Mouse (Mus musculus): ENCODE results near the gene Opn4.

Opn4 gene

DNA sequence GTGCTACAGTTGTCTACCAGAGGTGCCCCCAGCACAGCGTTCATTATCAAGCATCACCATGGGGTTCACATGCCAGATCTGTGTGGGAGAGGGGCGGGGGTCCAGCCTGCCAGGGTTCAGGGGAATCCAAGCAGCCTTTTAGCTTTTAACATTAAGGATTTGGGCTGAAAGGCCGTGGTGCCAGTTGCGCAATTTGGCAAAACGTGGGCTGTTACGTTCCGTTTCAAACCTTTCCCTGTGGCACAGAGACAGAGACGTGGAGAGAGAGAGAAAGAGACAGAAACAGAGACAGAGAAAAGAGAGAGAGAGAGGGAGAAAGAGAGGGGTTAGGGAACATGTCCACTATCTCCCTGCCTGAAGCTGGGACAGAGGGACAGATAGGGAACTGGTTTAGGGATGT is 38.3 kb downstream of the Opn4 start:
- DNase-seq, result no peak

DNA sequence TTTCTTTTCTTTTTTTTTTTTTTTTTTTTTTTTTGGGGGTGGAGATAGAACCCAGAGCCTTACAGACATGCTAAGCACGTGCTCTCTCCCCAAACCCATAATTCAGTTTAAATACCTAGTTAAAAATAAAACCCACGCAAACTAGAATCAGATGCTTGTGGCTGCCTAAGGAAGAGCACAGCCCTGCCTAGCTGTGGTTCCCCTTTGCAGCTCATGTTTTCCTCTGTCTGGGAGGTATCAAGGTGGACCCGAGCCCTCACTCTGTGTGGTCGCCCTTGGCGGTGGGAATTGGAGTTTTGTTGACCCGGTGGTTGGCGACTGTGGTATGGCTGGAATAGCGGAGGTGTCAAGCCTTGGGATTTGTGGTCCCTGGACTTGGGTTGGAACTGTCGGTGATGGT is 41.0 kb downstream of the Opn4 start:
- no peak for DNase-seq

DNA sequence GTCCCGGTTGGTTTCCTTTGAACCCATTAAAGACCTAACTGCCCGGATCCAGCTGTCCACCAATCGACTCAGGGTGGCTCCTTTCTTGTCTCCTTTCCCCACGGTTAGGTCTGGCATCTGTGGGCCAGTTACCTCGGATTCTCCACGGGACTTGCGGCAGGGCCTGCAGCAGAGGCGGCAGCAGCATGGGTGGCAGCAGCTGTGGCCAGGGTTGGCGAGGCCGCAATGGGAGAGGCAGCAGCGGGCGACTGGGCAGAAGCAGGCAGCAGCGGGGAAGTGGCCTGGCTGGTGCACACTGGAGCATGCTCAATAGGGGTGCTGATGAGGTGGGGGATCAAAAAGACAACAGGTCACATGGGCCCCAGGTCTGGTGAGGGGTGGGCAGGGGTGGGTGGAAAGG is 44.7 kb downstream of the Opn4 start:
- no peak for DNase-seq

DNA sequence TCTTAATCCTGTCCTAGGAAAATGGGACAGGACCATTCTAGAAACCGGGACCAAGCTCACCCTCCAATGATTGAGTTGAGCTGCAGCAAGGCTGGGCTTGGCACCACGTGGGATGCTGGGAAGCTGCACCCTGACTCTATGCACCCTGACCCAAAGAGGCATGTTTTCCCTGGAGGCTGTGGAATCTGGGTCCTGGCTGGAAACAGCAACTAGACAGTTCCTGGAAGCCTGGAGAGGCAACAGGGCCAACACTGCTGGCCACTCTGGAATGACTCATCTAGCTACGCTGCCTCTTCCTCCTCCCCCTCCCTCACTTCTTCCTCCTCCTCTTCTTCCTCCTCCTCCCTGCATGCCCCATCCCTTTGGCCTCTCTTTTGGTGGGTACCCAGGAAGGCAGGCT is 45.9 kb downstream of the Opn4 start:
- DNase-seq, result no peak

DNA sequence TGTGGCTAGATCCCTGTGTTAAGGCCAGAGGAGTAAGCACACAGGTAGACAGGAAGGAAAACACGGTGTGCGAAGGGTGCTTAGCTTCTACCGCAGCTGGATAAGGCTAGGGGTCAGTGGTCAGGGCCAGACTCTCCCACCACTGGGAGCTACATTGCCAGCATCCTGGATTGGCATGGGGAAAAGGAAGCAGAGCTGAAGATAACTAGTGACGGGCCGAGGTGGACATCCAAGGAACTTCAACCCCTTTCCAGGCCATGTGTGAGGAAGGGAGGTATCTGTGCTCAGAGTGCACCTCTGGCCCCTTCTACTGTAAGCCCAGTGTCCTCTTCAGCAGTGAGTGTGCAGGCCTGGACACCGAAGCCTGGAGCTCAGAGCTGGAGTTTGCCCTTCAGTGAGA is 46.5 kb downstream of the Opn4 start:
- DNase-seq, result no peak

DNA sequence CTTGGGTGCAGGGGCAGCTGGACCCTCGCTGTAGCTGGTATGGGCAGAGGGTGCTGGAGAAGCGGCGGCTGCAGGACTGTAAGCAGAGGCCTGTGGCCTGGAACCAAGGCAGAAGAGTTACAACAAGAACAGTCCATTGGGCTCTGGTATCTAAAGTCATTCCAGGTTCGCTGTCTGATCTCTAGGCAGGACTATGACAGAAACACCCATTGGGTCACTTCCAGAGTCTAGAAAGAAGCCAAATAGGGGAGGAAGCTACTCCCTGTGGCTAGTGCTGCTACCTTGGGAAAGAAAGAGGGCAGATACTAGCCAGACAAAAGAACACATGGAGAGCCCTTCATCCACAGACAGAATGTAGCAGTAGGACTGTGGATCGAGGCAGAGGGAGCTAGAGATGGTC is 47.7 kb downstream of the Opn4 start:
- DNase-seq, result no peak

DNA sequence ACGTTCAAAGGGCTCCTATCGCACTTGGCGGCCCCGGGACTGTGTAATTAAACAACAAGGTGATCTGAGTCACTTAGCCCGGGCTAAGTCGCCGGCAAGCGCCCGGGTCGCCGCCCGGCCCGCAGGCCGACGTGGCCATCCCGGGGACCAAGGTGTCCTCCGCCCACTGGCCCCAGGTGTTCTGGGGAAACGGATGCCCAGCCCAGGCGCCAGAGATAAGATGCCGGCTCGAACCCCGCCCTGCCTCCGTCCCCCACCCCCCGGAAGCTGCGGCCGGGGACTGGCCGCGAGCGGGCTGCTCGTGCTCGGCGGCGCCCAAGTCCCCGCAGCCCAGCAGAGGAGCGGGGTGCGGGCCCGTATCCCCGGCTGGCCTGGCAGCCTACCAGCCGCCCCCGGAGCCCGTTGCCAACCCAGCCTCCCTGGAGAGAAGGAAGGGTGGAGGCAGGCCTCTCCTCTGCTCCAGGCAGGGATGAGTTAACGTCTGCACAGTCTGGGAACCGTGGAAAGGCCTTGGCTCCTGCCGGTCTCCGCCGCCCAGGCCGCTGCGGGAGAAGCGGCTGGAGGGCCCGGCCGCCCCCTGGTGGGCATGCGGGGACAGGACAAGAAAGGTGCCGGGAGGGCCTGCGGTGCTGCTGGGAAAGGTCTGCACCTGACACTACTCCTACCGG is 50.8 kb downstream of the Opn4 start:
- peak; percentile 68 to 70 for DNase-seq

DNA sequence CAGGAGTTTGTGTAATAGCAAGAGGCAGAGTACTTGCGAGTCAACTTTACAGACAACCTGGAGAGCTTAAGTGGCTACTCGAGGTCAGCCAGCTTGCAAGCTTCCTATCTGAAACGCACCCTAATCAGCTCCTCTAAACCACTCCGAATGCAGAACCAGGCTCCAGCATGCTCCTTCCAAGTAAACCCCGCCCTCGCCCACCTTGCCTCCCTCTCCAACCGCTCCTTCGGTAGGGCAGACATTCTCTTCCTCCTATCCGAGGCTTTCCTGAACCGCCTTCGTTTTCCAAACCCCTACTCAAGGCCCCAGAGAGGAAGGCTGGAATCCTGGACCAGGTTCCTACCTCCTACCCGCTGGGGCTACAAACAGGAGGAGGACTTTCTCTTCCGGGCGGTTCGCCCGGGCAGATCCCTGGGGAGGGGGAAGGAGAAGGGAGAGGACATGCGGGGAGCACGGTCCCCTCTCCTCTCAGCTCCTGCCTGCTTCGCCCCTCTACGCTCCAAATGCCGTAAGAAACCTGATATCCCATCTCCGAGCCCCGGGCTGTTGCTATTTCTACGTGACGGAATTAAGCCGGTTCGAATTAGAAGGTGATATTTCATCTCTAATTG is 51.4 kb downstream of the Opn4 start:
- DNase-seq, result no peak

DNA sequence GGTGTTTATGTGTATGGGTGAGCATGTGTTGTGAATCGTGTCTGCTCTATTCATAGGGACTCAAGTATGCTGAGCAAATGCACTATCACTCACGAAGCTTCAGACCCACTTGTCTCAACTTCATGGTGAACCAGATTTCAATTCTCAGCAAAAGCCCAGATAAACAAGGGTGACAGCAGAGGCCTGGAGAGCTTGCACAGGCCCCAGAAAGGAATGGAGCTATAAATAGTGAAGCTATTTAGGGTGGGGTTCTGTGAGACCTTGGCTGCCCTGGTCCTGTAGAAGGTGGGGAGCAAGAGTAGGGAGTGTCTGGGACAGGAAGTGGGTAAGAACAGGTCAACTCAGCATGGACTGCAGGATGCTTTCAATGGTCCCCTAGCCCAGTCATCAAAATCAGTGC is 55.4 kb downstream of the Opn4 start:
- no peak for DNase-seq

DNA sequence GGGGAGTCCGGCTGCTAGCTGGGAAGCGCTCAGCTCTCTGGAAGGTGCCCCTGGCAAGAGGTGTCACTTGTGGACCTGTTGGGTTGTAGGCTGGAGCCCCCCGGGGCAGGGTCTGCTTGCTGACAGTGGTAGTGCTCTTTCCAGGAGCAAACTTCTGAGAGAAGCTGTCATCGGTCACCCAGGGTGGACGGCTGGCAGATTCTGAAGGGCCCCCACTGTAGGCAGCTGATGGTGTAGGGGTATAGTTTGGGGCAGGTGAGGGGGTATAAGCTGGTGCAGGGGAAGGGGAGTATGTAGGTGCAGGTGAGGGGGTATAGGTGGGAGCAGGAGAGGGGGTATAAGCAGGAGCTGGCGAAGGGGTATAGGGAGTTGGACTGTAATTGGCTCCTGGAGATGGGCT is 55.9 kb downstream of the Opn4 start:
- no peak for DNase-seq

DNA sequence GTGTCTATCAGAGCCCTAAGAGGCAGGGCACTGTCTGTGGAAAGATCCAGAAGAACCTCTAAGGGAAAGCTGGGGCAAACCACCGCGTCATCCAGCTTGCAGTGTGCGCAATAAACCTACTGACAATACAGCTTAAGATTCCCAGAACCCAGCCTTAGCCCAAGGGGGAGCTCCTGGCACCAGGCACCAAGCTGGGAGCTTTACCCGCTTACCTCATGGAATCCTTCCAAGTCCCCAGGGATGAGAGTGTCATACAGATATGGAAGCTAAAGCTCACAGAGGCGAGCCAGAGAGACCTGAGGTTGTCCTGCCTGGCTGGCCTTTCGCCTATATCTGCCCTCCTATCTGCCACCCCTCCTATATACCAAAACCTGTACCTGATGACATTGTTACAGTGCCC is 56.3 kb downstream of the Opn4 start:
- DNase-seq, result no peak

DNA sequence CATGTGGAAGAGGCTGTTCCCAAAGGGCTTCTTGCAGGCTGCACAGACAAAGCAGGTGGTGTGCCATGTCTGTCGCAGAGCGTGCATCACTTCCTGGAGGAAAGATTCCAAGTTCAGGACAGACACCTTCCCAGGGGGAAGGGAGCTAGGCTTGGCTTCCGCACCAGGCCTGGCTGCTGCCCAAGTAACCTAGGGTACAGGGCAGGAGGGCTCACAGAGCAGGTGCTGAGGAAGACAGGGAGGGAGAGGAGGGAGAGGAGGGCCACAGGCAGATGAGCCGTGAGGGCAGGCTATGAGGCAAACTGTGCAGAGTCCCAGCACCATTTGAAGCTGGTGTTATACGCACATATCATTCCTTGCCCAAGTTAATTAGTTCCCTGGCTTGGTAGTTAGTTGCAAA is 58.0 kb downstream of the Opn4 start:
- no peak for DNase-seq

DNA sequence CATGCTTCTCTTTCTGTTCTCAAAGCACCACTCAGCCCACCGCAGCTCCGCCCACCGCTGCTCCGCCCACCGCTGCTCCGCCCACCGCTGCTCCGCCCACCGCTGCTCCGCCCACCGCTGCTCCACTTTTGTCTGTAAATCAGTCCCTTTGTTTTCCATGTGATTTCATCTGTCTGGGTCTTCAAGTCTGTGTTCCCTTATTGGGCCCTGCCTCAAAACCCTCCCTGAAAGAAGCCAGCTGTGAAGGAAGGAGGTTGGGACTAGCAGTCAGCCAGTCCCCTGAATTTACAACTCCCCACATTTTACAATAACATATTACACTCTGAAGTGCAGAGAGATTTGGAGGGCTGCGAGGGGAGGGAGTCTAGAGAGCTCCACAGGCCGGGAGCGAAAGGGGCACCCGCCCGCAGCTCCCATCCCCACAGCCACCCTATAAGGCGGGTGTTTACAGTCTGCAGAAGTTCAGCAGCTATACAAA is 59.2 kb downstream of the Opn4 start:
- no peak for DNase-seq
